Mouse (Mus musculus): ENCODE data around the gene Slc35f6.

DNA sequence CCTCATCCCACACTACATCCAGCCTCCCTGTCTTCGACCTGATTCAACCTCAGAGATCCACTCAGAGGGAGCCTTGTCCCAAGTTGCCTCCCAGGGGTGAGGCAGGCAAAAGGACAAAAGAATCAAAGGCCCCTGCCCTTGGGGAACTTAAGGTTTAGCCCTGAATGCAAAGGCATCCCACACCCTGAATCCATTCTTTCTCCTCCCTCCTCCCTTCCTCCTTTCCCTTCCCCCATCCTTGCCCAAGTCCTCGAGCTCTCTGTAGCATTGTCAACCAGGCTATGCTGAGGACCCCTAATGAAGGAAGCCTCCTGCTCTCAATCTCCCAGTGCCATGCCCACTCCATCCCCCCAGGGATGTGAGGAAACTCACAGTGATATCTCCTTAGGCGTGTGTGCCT lies 36.0 kb upstream of the Slc35f6 start:
- TF ChIP-seq POLR2A (IDR thresholded peaks at IDR 0.05; ENCODE audit: control insufficient read depth, low read depth, low read length), result no peak
- TF ChIP-seq CTCF (IDR thresholded peaks at IDR 0.05; ENCODE audit: control insufficient read depth, insufficient read depth, insufficient replicate concordance, low read depth, low read length), result no peak

All from testis, adult 2 months (tissue).